Mouse (Mus musculus): ENCODE measurements around the gene Fam71e1. TPM values are rescaled to one million over a fixed set of nuclear protein-coding genes. Genes with fewer than 3 reads are reported as not detected.
A peak's percentile ranks its signal among the peaks of the same experiment; 100 is the strongest.

The Fam71e1 gene
- polyA plus RNA-seq, 1 experiment from 2014 or later = 28.6 TPM

DNA sequence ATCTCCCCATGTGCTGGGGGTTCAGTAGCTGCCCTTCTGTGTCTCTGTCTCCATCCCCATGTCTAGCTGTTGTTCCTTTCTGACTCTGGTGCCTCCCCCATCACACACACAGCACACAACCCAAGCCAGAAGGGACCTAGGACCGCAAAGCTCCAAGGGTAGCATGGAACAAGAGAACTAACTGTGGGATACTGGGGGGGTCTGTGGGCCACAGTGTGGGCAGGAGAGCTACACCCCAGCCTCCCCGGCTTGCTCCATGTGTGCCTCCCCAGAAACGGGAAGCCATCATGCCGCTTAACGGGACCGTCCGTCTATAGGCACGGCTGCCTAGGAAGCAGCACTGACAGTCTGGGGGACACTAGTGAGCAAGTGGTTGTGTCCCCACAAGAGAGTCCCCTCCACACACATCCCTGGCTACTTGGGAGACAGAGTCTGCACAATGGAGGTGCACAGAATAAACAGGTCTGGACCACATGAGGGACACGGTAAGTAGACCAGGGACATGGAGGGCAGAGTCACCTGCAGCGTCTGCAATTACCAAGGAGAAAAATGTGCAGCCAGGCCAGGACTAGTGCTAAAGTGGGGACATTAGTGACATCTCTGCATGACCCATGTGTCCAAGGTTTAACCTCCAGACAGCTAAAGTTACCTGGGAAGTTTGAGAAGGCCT lies 32.7 kb upstream of the Fam71e1 start:
- Histone ChIP-seq H3K9me3 (ENCODE audit: control insufficient read depth, low read length) (no peaks in the 10 kb centered on the region), H3K9ac (replicated peaks; ENCODE audit: low read length) (no peak overlapping the region; the same call in 1 of the 2 replicates), H3K4me3 (replicated peaks; ENCODE audit: low read depth, low read length) (no peak overlapping the region), H3K27ac (replicated peaks; ENCODE audit: low read depth, low read length) (peak overlapping the region; percentile 79), H3K4me1 (ENCODE audit: control insufficient read depth, insufficient read depth, low read length) (peaks cover 30% of the 10 kb centered on the region), H3K4me2 (ENCODE audit: low read length) (peak overlapping the region; percentile 13; the same call in 1 of the 2 replicates), H3K27me3 (ENCODE audit: control insufficient read depth, insufficient read depth, low read length) (no peaks in the 10 kb centered on the region), H3K36me3 (ENCODE audit: control insufficient read depth, insufficient read depth, low read length) (peaks cover 59% of the 10 kb centered on the region)
- DNase-seq = no peak
- WGBS = 87% methylated on average over 10 of the region's 10 CpGs
- ATAC-seq (ENCODE audit: low FRiP score, low TSS enrichment) = no peak

DNA sequence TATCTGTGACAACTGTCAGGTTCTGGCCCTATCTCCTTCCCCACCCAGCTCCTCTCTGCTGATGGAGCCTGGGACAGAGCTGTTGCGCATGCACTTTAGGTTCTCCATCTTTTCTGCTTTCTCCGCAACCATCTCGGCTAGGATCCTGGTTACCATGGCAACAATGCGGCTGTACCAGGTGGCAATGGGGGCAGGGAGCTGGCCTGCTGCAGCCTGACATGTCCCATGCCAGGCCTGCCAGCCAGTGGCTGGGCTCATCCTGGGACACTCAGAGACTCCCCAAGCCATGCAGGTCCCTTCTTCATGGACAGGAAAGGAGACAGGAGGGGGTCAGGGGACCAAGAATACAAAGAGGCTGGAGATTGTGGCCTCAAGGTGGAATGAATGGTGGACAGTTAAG lies 31.9 kb upstream of the Fam71e1 start:
- H3K4me2 ChIP-seq (ENCODE audit: low read length) = no peak overlapping the region
- no peak overlapping the region for H3K4me3 ChIP-seq (replicated peaks; ENCODE audit: low read depth, low read length)
- H3K4me1 ChIP-seq (ENCODE audit: control insufficient read depth, insufficient read depth, low read length) = peaks cover 38% of the 10 kb centered on the region
- H3K36me3 ChIP-seq (ENCODE audit: control insufficient read depth, insufficient read depth, low read length) = peaks cover 51% of the 10 kb centered on the region
- DNase-seq (peak; percentile 92), ATAC-seq (ENCODE audit: low FRiP score, low TSS enrichment) (0 out of 2 replicates have a peak, but pooled peaks have one; percentile 1)
- H3K9me3 ChIP-seq (ENCODE audit: control insufficient read depth, low read length) = no peaks in the 10 kb centered on the region
- no peaks in the 10 kb centered on the region for H3K27me3 ChIP-seq (ENCODE audit: control insufficient read depth, insufficient read depth, low read length)
- no peak overlapping the region for H3K9ac ChIP-seq (replicated peaks; ENCODE audit: low read length)
- peak overlapping the region; percentile 79 for H3K27ac ChIP-seq (replicated peaks; ENCODE audit: low read depth, low read length)
- WGBS = 8% methylated on average over 4 of the region's 4 CpGs

DNA sequence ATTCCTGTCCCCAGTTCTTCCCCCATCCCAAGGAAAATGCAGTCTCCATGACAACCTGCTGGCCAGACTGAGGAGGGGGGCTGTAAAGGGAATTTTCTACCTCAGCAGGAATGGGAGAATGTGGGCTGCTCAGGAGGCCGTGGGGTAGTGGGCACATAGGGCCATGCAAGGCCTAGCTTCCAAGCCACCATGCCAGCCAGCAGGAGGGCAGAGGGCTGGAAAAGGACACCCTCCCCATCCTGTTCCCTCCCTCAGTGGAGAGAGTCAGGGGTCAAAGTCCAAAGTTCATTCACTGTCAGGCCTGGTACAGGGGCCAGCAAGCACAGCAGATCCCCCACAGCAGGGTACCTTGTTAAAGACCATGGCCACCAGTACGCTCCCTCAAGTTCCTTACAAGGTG lies 31.3 kb upstream of the Fam71e1 start, which contains the start of gene Aspdh:
Gene Aspdh, plus strand, starts transcription at position 281 of the 400 bp plus-strand sequence.
- no peak for DNase-seq
- Histone ChIP-seq H3K9ac (replicated peaks; ENCODE audit: low read length) (no peak within 1 kb of the TSS; the same call in 1 of the 2 replicates), H3K4me2 (ENCODE audit: low read length) (peak within 1 kb of the TSS; percentile 13; the same call in 1 of the 2 replicates), H3K4me1 (ENCODE audit: control insufficient read depth, insufficient read depth, low read length) (peaks cover 41% of the 10 kb centered on the region), H3K27me3 (ENCODE audit: control insufficient read depth, insufficient read depth, low read length) (no peaks in the 10 kb centered on the region), H3K27ac (replicated peaks; ENCODE audit: low read depth, low read length) (peak within 1 kb of the TSS; percentile 79), H3K9me3 (ENCODE audit: control insufficient read depth, low read length) (no peaks in the 10 kb centered on the region), H3K4me3 (replicated peaks; ENCODE audit: low read depth, low read length) (no peak within 1 kb of the TSS), H3K36me3 (ENCODE audit: control insufficient read depth, insufficient read depth, low read length) (peaks cover 46% of the 10 kb centered on the region)
- ATAC-seq (ENCODE audit: low FRiP score, low TSS enrichment) = no peak
- 30% methylated on average over 2 of the region's 2 CpGs for WGBS

DNA sequence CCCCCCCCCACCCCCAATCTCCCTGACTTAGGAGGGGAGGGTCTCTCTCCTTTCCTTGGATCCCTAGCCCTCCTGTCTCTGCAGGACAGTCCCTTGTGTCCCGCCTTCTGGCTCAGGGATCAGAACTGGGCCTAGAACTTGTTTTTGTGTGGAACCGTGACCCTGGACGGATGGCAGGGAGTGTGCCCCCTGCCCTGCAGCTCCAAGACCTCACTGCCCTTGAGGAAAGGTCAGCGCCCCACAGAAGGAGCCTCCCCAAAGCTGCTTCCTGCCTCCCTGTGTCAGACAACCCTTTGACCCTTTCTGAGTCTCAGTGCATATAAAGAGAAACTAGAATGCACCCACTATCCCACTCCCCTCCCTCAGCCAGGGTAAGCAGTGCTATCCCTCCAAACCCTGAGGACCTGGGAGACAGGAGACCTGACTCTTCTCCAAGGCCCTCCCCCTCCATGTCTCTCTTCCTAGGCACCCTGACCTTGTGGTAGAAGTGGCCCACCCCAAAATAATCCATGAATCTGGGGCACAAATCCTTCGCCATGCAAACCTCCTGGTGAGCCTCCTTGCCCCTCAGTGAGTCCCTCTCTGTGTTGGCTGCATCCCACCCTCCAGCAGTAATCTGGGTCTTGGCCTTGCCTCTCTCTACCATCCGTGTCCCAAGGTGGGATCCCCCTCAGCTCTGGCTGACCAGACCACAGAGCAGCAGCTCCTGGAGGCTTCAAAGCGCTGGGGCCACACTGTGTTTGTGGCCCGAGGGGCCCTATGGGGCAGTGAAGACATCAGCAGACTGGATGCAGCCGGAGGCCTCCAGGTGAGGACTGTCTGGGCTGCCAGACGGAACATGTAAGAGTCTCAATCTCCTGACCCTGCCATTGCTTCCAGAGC lies 30.1 kb upstream of the Fam71e1 start:
- no peak overlapping the region for H3K9ac ChIP-seq (replicated peaks; ENCODE audit: low read length)
- DNase-seq (no peak), ATAC-seq (ENCODE audit: low FRiP score, low TSS enrichment) (no peak)
- no peaks in the 10 kb centered on the region for H3K9me3 ChIP-seq (ENCODE audit: control insufficient read depth, low read length)
- peaks cover 34% of the 10 kb centered on the region for H3K36me3 ChIP-seq (ENCODE audit: control insufficient read depth, insufficient read depth, low read length)
- WGBS = 77% methylated on average over 10 of the region's 10 CpGs
- no peaks in the 10 kb centered on the region for H3K27me3 ChIP-seq (ENCODE audit: control insufficient read depth, insufficient read depth, low read length)
- no peak overlapping the region for H3K4me2 ChIP-seq (ENCODE audit: low read length)
- H3K27ac ChIP-seq (replicated peaks; ENCODE audit: low read depth, low read length) = peak overlapping the region; percentile 93
- H3K4me3 ChIP-seq (replicated peaks; ENCODE audit: low read depth, low read length) = no peak overlapping the region
- H3K4me1 ChIP-seq (ENCODE audit: control insufficient read depth, insufficient read depth, low read length) = peaks cover 41% of the 10 kb centered on the region

DNA sequence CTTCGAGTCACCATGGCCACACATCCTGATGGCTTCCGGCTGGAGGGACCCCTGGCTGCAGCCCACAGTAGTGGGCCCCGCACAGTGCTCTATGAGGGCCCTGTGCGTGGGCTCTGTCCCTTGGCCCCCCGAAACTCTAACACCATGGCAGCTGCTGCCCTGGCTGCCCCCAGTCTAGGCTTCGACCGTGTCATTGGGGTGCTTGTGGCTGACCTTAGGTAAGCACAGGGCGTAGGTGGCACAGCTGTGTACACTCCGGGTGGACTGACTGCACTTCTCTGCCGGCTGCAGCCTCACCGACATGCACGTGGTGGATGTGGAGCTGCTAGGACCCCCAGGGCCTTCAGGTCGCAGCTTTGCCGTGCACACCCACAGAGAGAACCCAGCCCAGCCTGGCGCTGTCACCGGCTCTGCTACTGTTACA lies 29.5 kb upstream of the Fam71e1 start:
- Histone ChIP-seq H3K27me3 (ENCODE audit: control insufficient read depth, insufficient read depth, low read length) (no peaks in the 10 kb centered on the region), H3K9ac (replicated peaks; ENCODE audit: low read length) (no peak overlapping the region; the same call in 1 of the 2 replicates), H3K4me1 (ENCODE audit: control insufficient read depth, insufficient read depth, low read length) (peaks cover 41% of the 10 kb centered on the region), H3K4me3 (replicated peaks; ENCODE audit: low read depth, low read length) (no peak overlapping the region), H3K9me3 (ENCODE audit: control insufficient read depth, low read length) (no peaks in the 10 kb centered on the region), H3K36me3 (ENCODE audit: control insufficient read depth, insufficient read depth, low read length) (peaks cover 28% of the 10 kb centered on the region), H3K27ac (replicated peaks; ENCODE audit: low read depth, low read length) (peak overlapping the region; percentile 93), H3K4me2 (ENCODE audit: low read length) (no peak overlapping the region)
- ATAC-seq (ENCODE audit: low FRiP score, low TSS enrichment) (no peak), DNase-seq (no peak)
- 79% methylated on average over 16 of the region's 16 CpGs for WGBS

- no peaks in the 10 kb centered on the region for H3K27me3 ChIP-seq (ENCODE audit: control insufficient read depth, insufficient read depth, low read length)
- DNase-seq = peak; percentile 97
- H3K9me3 ChIP-seq (ENCODE audit: control insufficient read depth, low read length) = no peaks in the 10 kb centered on the region
- peaks cover 18% of the 10 kb centered on the region for H3K36me3 ChIP-seq (ENCODE audit: control insufficient read depth, insufficient read depth, low read length)
- peak within 1 kb of the TSS; percentile 93 for H3K27ac ChIP-seq (replicated peaks; ENCODE audit: low read depth, low read length)
- peaks cover 44% of the 10 kb centered on the region for H3K4me1 ChIP-seq (ENCODE audit: control insufficient read depth, insufficient read depth, low read length)
- peak within 1 kb of the TSS; percentile 64 for H3K9ac ChIP-seq (replicated peaks; ENCODE audit: low read length)
- peak; percentile 91 for ATAC-seq (ENCODE audit: low FRiP score, low TSS enrichment)
- under 1% methylated on average over 42 of the region's 42 CpGs for WGBS
- peak within 1 kb of the TSS; percentile 46 for H3K4me3 ChIP-seq (replicated peaks; ENCODE audit: low read depth, low read length)
- H3K4me2 ChIP-seq (ENCODE audit: low read length) = peak within 1 kb of the TSS; percentile 76
These were observed 28.5 kb upstream of the Fam71e1 start, which contains the start of gene Josd2 for GRCm38 (mm10) chr7:44467811-44468411. TSS of gene Josd2 (plus strand) at chr7:44467980.

DNA sequence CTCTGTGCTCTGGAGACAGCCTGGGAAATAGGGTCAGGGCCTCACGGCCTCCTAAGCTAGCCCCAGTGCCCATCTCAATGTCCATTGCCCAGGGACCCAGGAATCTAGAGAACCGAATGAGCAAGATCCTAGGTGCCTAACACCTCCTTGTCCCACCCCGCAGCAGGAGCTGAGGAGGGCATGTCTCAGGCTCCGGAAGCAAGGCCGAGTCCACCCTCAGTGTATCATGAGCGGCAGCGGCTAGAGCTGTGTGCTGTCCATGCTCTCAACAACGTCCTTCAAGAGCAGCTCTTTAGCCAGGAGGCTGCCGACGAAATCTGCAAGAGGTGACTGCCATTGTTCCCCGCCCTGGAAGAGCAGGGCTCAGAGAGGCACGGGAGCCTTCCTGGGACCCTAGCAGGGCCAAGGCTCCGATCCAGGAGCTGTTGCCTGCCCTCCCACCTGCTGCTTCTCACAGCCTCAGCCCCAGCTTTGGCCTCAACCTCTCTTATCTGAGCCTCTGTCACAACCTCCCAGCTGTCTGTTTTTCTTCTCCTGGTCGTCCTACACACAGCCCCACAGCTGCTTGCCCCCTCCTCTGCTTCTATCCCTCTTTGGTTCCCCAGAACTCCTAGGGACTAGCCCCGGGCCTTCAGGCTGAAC lies 27.6 kb upstream of the Fam71e1 start:
- 51% methylated on average over 15 of the region's 15 CpGs for WGBS
- no peaks in the 10 kb centered on the region for H3K9me3 ChIP-seq (ENCODE audit: control insufficient read depth, low read length)
- ATAC-seq (ENCODE audit: low FRiP score, low TSS enrichment) (no peak), DNase-seq (peak; percentile 38)
- H3K4me3 ChIP-seq (replicated peaks; ENCODE audit: low read depth, low read length) = peak overlapping the region; percentile 46
- H3K27ac ChIP-seq (replicated peaks; ENCODE audit: low read depth, low read length) = peak overlapping the region; percentile 93
- H3K27me3 ChIP-seq (ENCODE audit: control insufficient read depth, insufficient read depth, low read length) = no peaks in the 10 kb centered on the region
- H3K36me3 ChIP-seq (ENCODE audit: control insufficient read depth, insufficient read depth, low read length) = peaks cover 9% of the 10 kb centered on the region
- peak overlapping the region; percentile 64 for H3K9ac ChIP-seq (replicated peaks; ENCODE audit: low read length)
- H3K4me1 ChIP-seq (ENCODE audit: control insufficient read depth, insufficient read depth, low read length) = peaks cover 46% of the 10 kb centered on the region
- peak overlapping the region; percentile 76 for H3K4me2 ChIP-seq (ENCODE audit: low read length)
